Mouse (Mus musculus): Measurements from ENCODE around the gene 1700030K09Rik. TPM values are rescaled to one million over a fixed set of nuclear protein-coding genes. Genes with fewer than 3 reads are reported as not detected.

Gene 1700030K09Rik
- total RNA-seq, 1 experiment from 2014 or later: 6.4 TPM

- no peak for ATAC-seq (replicated peaks in 1 of 2; ENCODE audit: insufficient read depth in 1 of 2, low FRiP score in 2 of 2, low TSS enrichment in 1 of 2, low read depth in 1 of 2, poor library complexity in 2 of 2, severe bottlenecking in 2 of 2)
These were observed 10.2 kb downstream of the 1700030K09Rik start for GRCm38 (mm10) chr8:72453904-72454303.

GRCm38 (mm10) chr8:72455317-72455716 is 11.6 kb downstream of the 1700030K09Rik start:
- ATAC-seq (replicated peaks in 1 of 2; ENCODE audit: insufficient read depth in 1 of 2, low FRiP score in 2 of 2, low TSS enrichment in 1 of 2, low read depth in 1 of 2, poor library complexity in 2 of 2, severe bottlenecking in 2 of 2): no peak

- ATAC-seq (replicated peaks in 1 of 2; ENCODE audit: insufficient read depth in 1 of 2, low FRiP score in 2 of 2, low TSS enrichment in 1 of 2, low read depth in 1 of 2, poor library complexity in 2 of 2, severe bottlenecking in 2 of 2): no peak
These were observed 14.1 kb downstream of the 1700030K09Rik start for GRCm38 (mm10) chr8:72457806-72458205.

GRCm38 (mm10) chr8:72458457-72458856 is 14.8 kb downstream of the 1700030K09Rik start:
- ATAC-seq (replicated peaks in 1 of 2; ENCODE audit: insufficient read depth in 1 of 2, low FRiP score in 2 of 2, low TSS enrichment in 1 of 2, low read depth in 1 of 2, poor library complexity in 2 of 2, severe bottlenecking in 2 of 2): no peak

GRCm38 (mm10) chr8:72459881-72460533 is 16.3 kb downstream of the 1700030K09Rik start:
- ATAC-seq (replicated peaks in 1 of 2; ENCODE audit: insufficient read depth in 1 of 2, low FRiP score in 2 of 2, low TSS enrichment in 1 of 2, low read depth in 1 of 2, poor library complexity in 2 of 2, severe bottlenecking in 2 of 2): no peak

GRCm38 (mm10) chr8:72464211-72464610 is 20.5 kb downstream of the 1700030K09Rik start:
- ATAC-seq (replicated peaks in 1 of 2; ENCODE audit: insufficient read depth in 1 of 2, low FRiP score in 2 of 2, low TSS enrichment in 1 of 2, low read depth in 1 of 2, poor library complexity in 2 of 2, severe bottlenecking in 2 of 2): no peak

- no peak for ATAC-seq (replicated peaks in 1 of 2; ENCODE audit: insufficient read depth in 1 of 2, low FRiP score in 2 of 2, low TSS enrichment in 1 of 2, low read depth in 1 of 2, poor library complexity in 2 of 2, severe bottlenecking in 2 of 2)
These were observed 25.6 kb downstream of the 1700030K09Rik start for GRCm38 (mm10) chr8:72469243-72469642.

- ATAC-seq (replicated peaks in 1 of 2; ENCODE audit: insufficient read depth in 1 of 2, low FRiP score in 2 of 2, low TSS enrichment in 1 of 2, low read depth in 1 of 2, poor library complexity in 2 of 2, severe bottlenecking in 2 of 2): no peak
These were observed 26.3 kb downstream of the 1700030K09Rik start for GRCm38 (mm10) chr8:72469984-72470383.

GRCm38 (mm10) chr8:72470684-72471083 is 27.0 kb downstream of the 1700030K09Rik start:
- no peak for ATAC-seq (replicated peaks in 1 of 2; ENCODE audit: insufficient read depth in 1 of 2, low FRiP score in 2 of 2, low TSS enrichment in 1 of 2, low read depth in 1 of 2, poor library complexity in 2 of 2, severe bottlenecking in 2 of 2)

GRCm38 (mm10) chr8:72474826-72475546 is 31.3 kb downstream of the 1700030K09Rik start, which contains the start of gene Cherp:
Gene Cherp (minus strand): TSS chr8:72475226.
- ATAC-seq (replicated peaks in 1 of 2; ENCODE audit: insufficient read depth in 1 of 2, low FRiP score in 2 of 2, low TSS enrichment in 1 of 2, low read depth in 1 of 2, poor library complexity in 2 of 2, severe bottlenecking in 2 of 2): peak; percentile 94

GRCm38 (mm10) chr8:72485456-72486199 is 41.9 kb downstream of the 1700030K09Rik start:
- peak; percentile 79 to 85 for ATAC-seq (replicated peaks in 1 of 2; ENCODE audit: insufficient read depth in 1 of 2, low FRiP score in 2 of 2, low TSS enrichment in 1 of 2, low read depth in 1 of 2, poor library complexity in 2 of 2, severe bottlenecking in 2 of 2)

- ATAC-seq (replicated peaks in 1 of 2; ENCODE audit: insufficient read depth in 1 of 2, low FRiP score in 2 of 2, low TSS enrichment in 1 of 2, low read depth in 1 of 2, poor library complexity in 2 of 2, severe bottlenecking in 2 of 2): peak in 1 of 2 experiments; percentile 19; a peak in 1 of 4 replicates
These were observed 43.3 kb downstream of the 1700030K09Rik start for GRCm38 (mm10) chr8:72487014-72487413.

GRCm38 (mm10) chr8:72491017-72491416 is 47.3 kb downstream of the 1700030K09Rik start:
- ATAC-seq (replicated peaks in 1 of 2; ENCODE audit: insufficient read depth in 1 of 2, low FRiP score in 2 of 2, low TSS enrichment in 1 of 2, low read depth in 1 of 2, poor library complexity in 2 of 2, severe bottlenecking in 2 of 2): no peak

- peak; percentile 40 to 47 for ATAC-seq (replicated peaks in 1 of 2; ENCODE audit: insufficient read depth in 1 of 2, low FRiP score in 2 of 2, low TSS enrichment in 1 of 2, low read depth in 1 of 2, poor library complexity in 2 of 2, severe bottlenecking in 2 of 2)
These were observed 48.3 kb downstream of the 1700030K09Rik start, which contains the start of gene Slc35e1 for GRCm38 (mm10) chr8:72491680-72492621. Gene Slc35e1 (minus strand): TSS chr8:72492614.

- peak; percentile 90 to 97 for ATAC-seq (replicated peaks in 1 of 2; ENCODE audit: insufficient read depth in 1 of 2, low FRiP score in 2 of 2, low TSS enrichment in 1 of 2, low read depth in 1 of 2, poor library complexity in 2 of 2, severe bottlenecking in 2 of 2)
These were observed 49.0 kb downstream of the 1700030K09Rik start for GRCm38 (mm10) chr8:72492622-72493081.

GRCm38 (mm10) chr8:72493381-72493780 is 49.7 kb downstream of the 1700030K09Rik start:
- ATAC-seq (replicated peaks in 1 of 2; ENCODE audit: insufficient read depth in 1 of 2, low FRiP score in 2 of 2, low TSS enrichment in 1 of 2, low read depth in 1 of 2, poor library complexity in 2 of 2, severe bottlenecking in 2 of 2): no peak

Data from hematopoietic stem cell, adult 5-6 weeks (primary cell).